Mouse (Mus musculus) embryonic facial prominence, embryonic 14.5 days (tissue): ENCODE measurements around the gene Lsm14a. TPM values are rescaled to one million over a fixed set of nuclear protein-coding genes. Genes with fewer than 3 reads are reported as not detected.

Experiments
- ATAC-seq: fragments of 200-750 bp; cut with Nextera tagmentation; 2 replicates; pipeline ENCODE4 v1.8.0; 2017; ENCODE audit warnings: low read depth, moderate number of reproducible peaks, moderate TSS enrichment
- DNase-seq: peaks from one replicate; pipeline ENCODE4 v3.0.0-alpha.2; 2015; ENCODE audit warnings: low spot score
- H3K27ac ChIP-seq: fragments of 300-500 bp; sonication (generic); replicated peaks from 2 replicates; pipeline ENCODE4 v1.5.1; 2014; ENCODE audit warnings: low read depth, mild to moderate bottlenecking, low read length, moderate library complexity
- H3K27me3 ChIP-seq: fragments of 300-500 bp; sonication (generic); replicated peaks from 2 replicates; pipeline ENCODE4 v1.6.1; 2014; ENCODE audit warnings: low read length; ENCODE audit not compliant: control insufficient read depth, insufficient read depth
- H3K36me3 ChIP-seq: fragments of 300-500 bp; sonication (generic); 2 replicates; pipeline ENCODE4 v1.6.1; 2014; ENCODE audit warnings: low read length, mixed read lengths; ENCODE audit not compliant: control insufficient read depth, insufficient read depth
- H3K4me1 ChIP-seq: fragments of 300-500 bp; sonication (generic); 2 replicates; pipeline ENCODE4 v1.6.1; 2014; ENCODE audit warnings: antibody characterized with exemption, low read length; ENCODE audit not compliant: control insufficient read depth, insufficient read depth
- H3K4me2 ChIP-seq: fragments of 300-500 bp; sonication (generic); 2 replicates; pipeline ENCODE4 v1.6.1; 2014; ENCODE audit warnings: low read depth, mild to moderate bottlenecking, low read length, moderate library complexity, mixed read lengths
- H3K4me3 ChIP-seq: fragments of 300-500 bp; sonication (generic); 2 replicates; pipeline ENCODE4 v1.5.1; 2014; ENCODE audit warnings: low read depth, mild to moderate bottlenecking, low read length
- H3K9ac ChIP-seq: fragments of 300-500 bp; sonication (generic); 2 replicates; pipeline ENCODE4 v1.6.1; 2014; ENCODE audit warnings: low read depth, mild to moderate bottlenecking, low read length, moderate library complexity, mixed read lengths
- H3K9me3 ChIP-seq: fragments of 300-500 bp; sonication (generic); 2 replicates; pipeline ENCODE4 v1.6.1; 2016; ENCODE audit warnings: low read length; ENCODE audit not compliant: control insufficient read depth
- WGBS: fragments of 180-500 bp; shearing (Covaris S2); extraction: QIAGEN DNeasy Blood & Tissue Kit; methylation state at CpG from one replicate; pipeline ENCODE4 v1.1.7; 2014; 5-methylcytosine and 5-hydroxymethylcytosine counted together
- polyA plus RNA-seq: library from polyadenylated mRNA; unstranded; fragments of >200 nt; fragmentation: Nextera tagmentation; extraction: Ambion mirVana; gene quantifications from 2 replicates; pipeline ENCODE4 v1.2.1, GENCODE M21; 2014

Gene Lsm14a
- 62.7 and 63.4 TPM in 2 replicates for polyA plus RNA-seq

GRCm38 (mm10) chr7:34393215-34393614 lies at the start of gene Lsm14a:
Gene Lsm14a, minus strand, starts transcription at chr7:34393315.
- no peak for ATAC-seq
- no peak within 1 kb of the TSS for H3K4me2 ChIP-seq
- H3K27me3 ChIP-seq, result no peaks in the 10 kb centered on the region
- no peak within 1 kb of the TSS for H3K4me3 ChIP-seq
- no peak within 1 kb of the TSS for H3K9ac ChIP-seq
- H3K4me1 ChIP-seq, result peaks cover 11% of the 10 kb centered on the region
- H3K27ac ChIP-seq, result no peak within 1 kb of the TSS
- no peaks in the 10 kb centered on the region for H3K36me3 ChIP-seq
- no peak for DNase-seq
- H3K9me3 ChIP-seq, result no peaks in the 10 kb centered on the region

- no peaks in the 10 kb centered on the region for H3K4me1 ChIP-seq
- 31% methylated on average over 6 of the region's 6 CpGs for WGBS
- no peak overlapping the region for H3K9ac ChIP-seq
- H3K4me2 ChIP-seq, result no peak overlapping the region
- no peak overlapping the region for H3K27ac ChIP-seq
- no peaks in the 10 kb centered on the region for H3K9me3 ChIP-seq
- ATAC-seq (no peak), DNase-seq (peak; percentile 71)
- H3K27me3 ChIP-seq, result no peaks in the 10 kb centered on the region
- no peaks in the 10 kb centered on the region for H3K36me3 ChIP-seq
- H3K4me3 ChIP-seq, result no peak overlapping the region
Measured at GRCm38 (mm10) chr7:34438903-34439302, 45.8 kb upstream of the Lsm14a start.

- Histone ChIP-seq H3K4me1 (no peaks in the 10 kb centered on the region), H3K27me3 (no peaks in the 10 kb centered on the region), H3K4me3 (no peak overlapping the region), H3K36me3 (no peaks in the 10 kb centered on the region), H3K9me3 (no peaks in the 10 kb centered on the region), H3K9ac (no peak overlapping the region), H3K4me2 (no peak overlapping the region), H3K27ac (no peak overlapping the region)
- DNase-seq, result no peak
- 91% methylated on average over 1 of the region's 1 CpGs for WGBS
- no peak for ATAC-seq
Measured at GRCm38 (mm10) chr7:34433597-34433996, 40.5 kb upstream of the Lsm14a start.

GRCm38 (mm10) chr7:34421201-34421600 lies 28.1 kb upstream of the Lsm14a start:
- Histone ChIP-seq H3K27me3 (no peaks in the 10 kb centered on the region), H3K4me2 (no peak overlapping the region), H3K4me1 (no peaks in the 10 kb centered on the region), H3K9me3 (no peaks in the 10 kb centered on the region), H3K27ac (no peak overlapping the region), H3K36me3 (no peaks in the 10 kb centered on the region), H3K9ac (no peak overlapping the region), H3K4me3 (no peak overlapping the region)
- ATAC-seq (no peak), DNase-seq (no peak)
- WGBS, result 81% methylated on average over 2 of the region's 2 CpGs

GRCm38 (mm10) chr7:34407492-34407891 lies 14.4 kb upstream of the Lsm14a start:
- Histone ChIP-seq H3K4me1 (no peaks in the 10 kb centered on the region), H3K4me3 (no peak overlapping the region), H3K9me3 (no peaks in the 10 kb centered on the region), H3K27ac (no peak overlapping the region), H3K27me3 (no peaks in the 10 kb centered on the region), H3K36me3 (no peaks in the 10 kb centered on the region), H3K9ac (no peak overlapping the region), H3K4me2 (no peak overlapping the region)
- peak; percentile 77 for DNase-seq
- 11% methylated on average over 8 of the region's 8 CpGs for WGBS
- ATAC-seq, result peak; percentile 67; the same call in 1 of the 2 replicates

- H3K9me3 ChIP-seq, result no peaks in the 10 kb centered on the region
- no peak overlapping the region for H3K27ac ChIP-seq
- no peak for DNase-seq
- WGBS, result 64% methylated on average over 11 of the region's 11 CpGs
- no peak overlapping the region for H3K4me2 ChIP-seq
- H3K4me3 ChIP-seq, result no peak overlapping the region
- H3K4me1 ChIP-seq, result no peaks in the 10 kb centered on the region
- H3K27me3 ChIP-seq, result no peaks in the 10 kb centered on the region
- ATAC-seq, result no peak
- H3K36me3 ChIP-seq, result no peaks in the 10 kb centered on the region
- H3K9ac ChIP-seq, result no peak overlapping the region
Measured at GRCm38 (mm10) chr7:34403876-34404275, 10.8 kb upstream of the Lsm14a start.

GRCm38 (mm10) chr7:34400070-34400469 lies 7.0 kb upstream of the Lsm14a start:
- no peak for DNase-seq
- no peaks in the 10 kb centered on the region for H3K36me3 ChIP-seq
- H3K9ac ChIP-seq, result no peak overlapping the region
- 55% methylated on average over 1 of the region's 4 CpGs for WGBS
- no peaks in the 10 kb centered on the region for H3K27me3 ChIP-seq
- ATAC-seq, result no peak
- no peak overlapping the region for H3K27ac ChIP-seq
- H3K9me3 ChIP-seq, result no peaks in the 10 kb centered on the region
- H3K4me3 ChIP-seq, result no peak overlapping the region
- no peak overlapping the region for H3K4me2 ChIP-seq
- H3K4me1 ChIP-seq, result no peaks in the 10 kb centered on the region

- H3K27me3 ChIP-seq, result no peaks in the 10 kb centered on the region
- no peaks in the 10 kb centered on the region for H3K36me3 ChIP-seq
- 71% methylated on average over 5 of the region's 5 CpGs for WGBS
- H3K4me2 ChIP-seq, result no peak overlapping the region
- no peak overlapping the region for H3K27ac ChIP-seq
- H3K9ac ChIP-seq, result no peak overlapping the region
- H3K4me1 ChIP-seq, result no peaks in the 10 kb centered on the region
- ATAC-seq (no peak), DNase-seq (no peak)
- no peak overlapping the region for H3K4me3 ChIP-seq
- H3K9me3 ChIP-seq, result no peaks in the 10 kb centered on the region
Measured at GRCm38 (mm10) chr7:34398831-34399230, 5.7 kb upstream of the Lsm14a start.

- Histone ChIP-seq H3K4me3 (no peak overlapping the region), H3K27me3 (no peaks in the 10 kb centered on the region), H3K36me3 (no peaks in the 10 kb centered on the region), H3K27ac (no peak overlapping the region), H3K4me1 (no peaks in the 10 kb centered on the region), H3K9ac (no peak overlapping the region), H3K4me2 (no peak overlapping the region), H3K9me3 (no peaks in the 10 kb centered on the region)
- ATAC-seq, result no peak
- WGBS, result 79% methylated on average over 3 of the region's 3 CpGs
- no peak for DNase-seq
Measured at GRCm38 (mm10) chr7:34396791-34397190, 3.7 kb upstream of the Lsm14a start.
